Mouse (Mus musculus) midbrain, embryonic 14.5 days (tissue): Measurements from ENCODE around the gene Echs1. TPM values are rescaled to one million over a fixed set of nuclear protein-coding genes. Genes with fewer than 3 reads are reported as not detected.
A peak's percentile ranks its signal among the peaks of the same experiment; 100 is the strongest.

ENCODE experiments used
- ATAC-seq: fragments of 200-750 bp; cut with Nextera tagmentation; 2 replicates; pipeline ENCODE4 v1.8.0; 2017; ENCODE audit warnings: moderate number of reproducible peaks, moderate library complexity; ENCODE audit not compliant: low FRiP score, low TSS enrichment
- DNase-seq: peaks from one replicate; pipeline ENCODE4 v3.0.0-alpha.2; 2015
- H3K27ac ChIP-seq: fragments of 300-500 bp; sonication (generic); replicated peaks from 2 replicates; pipeline ENCODE4 v1.5.1; 2014; ENCODE audit warnings: mild to moderate bottlenecking, low read depth, low read length, moderate library complexity
- H3K27me3 ChIP-seq: fragments of 300-500 bp; sonication (generic); 2 replicates; pipeline ENCODE4 v1.6.1; 2014; ENCODE audit warnings: low read length, control low read depth, mixed read lengths; ENCODE audit not compliant: control insufficient read depth, insufficient read depth
- H3K36me3 ChIP-seq: fragments of 300-500 bp; sonication (generic); 2 replicates; pipeline ENCODE4 v1.6.1; 2014; ENCODE audit warnings: low read length, control low read depth; ENCODE audit not compliant: control insufficient read depth, insufficient read depth
- H3K4me1 ChIP-seq: fragments of 300-500 bp; sonication (generic); 2 replicates; pipeline ENCODE4 v1.6.1; 2014; ENCODE audit warnings: mild to moderate bottlenecking, antibody characterized with exemption, low read length, control low read depth; ENCODE audit not compliant: control insufficient read depth, insufficient read depth
- H3K4me2 ChIP-seq: fragments of 300-500 bp; sonication (generic); 2 replicates; pipeline ENCODE4 v1.6.1; 2014; ENCODE audit warnings: mild to moderate bottlenecking, low read length, moderate library complexity
- H3K4me3 ChIP-seq: fragments of 300-500 bp; sonication (generic); replicated peaks from 2 replicates; pipeline ENCODE4 v1.5.1; 2014; ENCODE audit warnings: low read depth, low read length
- H3K9ac ChIP-seq: fragments of 300-500 bp; sonication (generic); replicated peaks from 2 replicates; pipeline ENCODE4 v1.6.1; 2014; ENCODE audit warnings: mild to moderate bottlenecking, low read length, moderate library complexity
- H3K9me3 ChIP-seq: fragments of 300-500 bp; sonication (generic); 2 replicates; pipeline ENCODE4 v1.6.1; 2016; ENCODE audit warnings: low read length, control low read depth, mixed read lengths; ENCODE audit not compliant: control insufficient read depth
- WGBS: fragments of 180-500 bp; shearing (Covaris S2); extraction: QIAGEN DNeasy Blood & Tissue Kit; methylation state at CpG from one replicate; pipeline ENCODE4 v1.1.7; 2014; 5-methylcytosine and 5-hydroxymethylcytosine counted together
- polyA plus RNA-seq: library from polyadenylated mRNA; unstranded; fragments of >200 nt; fragmentation: Nextera tagmentation; extraction: Ambion mirVana; gene quantifications from 2 replicates; pipeline ENCODE4 v1.2.1, GENCODE M21; 2014

Gene Echs1
- 129 TPM in 2 replicates for polyA plus RNA-seq

DNA sequence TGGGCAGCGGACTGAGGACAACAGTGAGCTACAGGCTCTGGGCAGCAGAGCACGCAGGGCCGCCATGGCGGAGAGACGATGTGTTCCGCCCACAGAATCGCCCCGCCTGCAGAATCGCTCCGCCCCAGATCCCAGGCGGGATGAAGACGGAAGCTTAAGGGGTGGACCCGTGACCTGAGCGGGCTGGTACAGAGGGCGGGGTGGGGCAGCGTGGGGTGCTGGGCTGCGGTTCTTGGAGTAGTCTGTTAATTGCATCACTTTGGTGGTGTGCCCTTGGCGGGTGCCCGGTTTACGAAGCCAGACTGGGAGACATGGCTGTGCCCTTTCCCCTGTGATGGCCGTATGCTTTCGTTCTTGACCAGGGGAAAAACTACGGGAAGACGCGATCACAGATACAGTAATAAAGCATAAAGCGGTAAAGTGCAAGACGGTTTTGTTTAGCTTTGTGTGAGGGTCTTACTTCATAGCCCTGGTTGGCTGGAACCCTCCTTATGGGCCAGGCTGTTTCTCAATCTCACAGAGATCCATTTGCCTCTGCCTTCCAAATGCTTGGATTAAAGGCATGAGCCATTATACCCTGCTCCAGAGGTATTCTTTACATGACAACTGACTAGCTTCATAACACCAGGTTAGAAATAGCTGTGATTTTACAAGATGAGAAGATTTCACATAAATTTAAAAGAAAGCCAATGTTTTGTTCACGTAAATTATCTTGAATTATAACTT, at the start of gene Echs1:
TSS of gene Echs1 (minus strand) at position 148 of the 726 bp plus-strand sequence.
- Histone ChIP-seq H3K4me2 (peak within 1 kb of the TSS; percentile 80), H3K36me3 (peaks cover 15% of the 10 kb centered on the region), H3K27me3 (no peaks in the 10 kb centered on the region), H3K4me1 (peaks cover 11% of the 10 kb centered on the region; the same call in 1 of the 2 replicates), H3K9me3 (no peaks in the 10 kb centered on the region), H3K27ac (peak within 1 kb of the TSS; percentile 83), H3K4me3 (peak within 1 kb of the TSS; percentile 70), H3K9ac (peak within 1 kb of the TSS; percentile 93)
- ATAC-seq (peak; percentile 93), DNase-seq (peak; percentile 88)
- WGBS, result 4% methylated on average over 28 of the region's 28 CpGs

DNA sequence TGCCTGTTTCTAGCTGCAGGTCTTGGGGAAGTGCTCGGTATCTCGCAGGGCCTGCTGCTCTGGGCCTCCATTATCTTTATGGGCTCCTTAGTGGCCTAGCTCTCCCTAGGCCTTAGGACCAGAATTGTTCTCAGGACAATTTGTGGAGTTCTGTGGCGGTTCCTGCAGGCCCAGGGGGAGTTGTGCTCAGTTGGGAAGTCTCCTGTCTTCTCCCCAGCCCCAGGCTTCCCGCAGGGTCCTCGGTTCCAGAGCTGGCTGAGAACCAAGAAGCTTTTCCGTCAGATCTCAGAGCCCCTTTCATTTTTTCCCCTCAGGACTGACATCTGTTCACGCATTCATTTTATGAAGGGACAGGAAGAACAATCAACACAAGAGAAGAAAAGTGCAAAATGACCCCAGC, 48.4 kb upstream of the Echs1 start, which contains the start of gene Olfr522:
TSS of gene Olfr522 (minus strand) at position 101 of the 400 bp plus-strand sequence.
- no peak for ATAC-seq
- H3K9me3 ChIP-seq, result no peaks in the 10 kb centered on the region

DNA sequence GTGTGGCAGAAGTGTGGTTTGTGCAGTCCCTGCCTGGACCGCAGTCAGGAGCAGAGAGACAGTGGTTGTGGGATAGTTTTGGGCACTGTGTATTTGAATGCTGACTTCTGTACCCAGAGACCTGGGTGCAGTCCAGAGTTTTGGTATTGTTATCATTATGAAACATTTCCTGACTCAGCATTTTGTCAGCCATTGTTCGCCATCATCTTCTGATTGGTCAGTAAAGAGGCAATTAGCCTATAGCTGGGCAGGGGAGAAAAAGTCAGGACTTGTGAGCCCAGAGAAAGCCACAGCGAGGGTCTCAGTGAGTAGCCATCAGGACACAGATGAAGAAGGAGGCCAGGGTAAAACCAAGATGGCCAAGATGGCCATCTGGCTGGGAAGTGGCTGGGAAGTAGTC, 44.1 kb upstream of the Echs1 start:
- no peaks in the 10 kb centered on the region for H3K36me3 ChIP-seq
- 82% methylated on average over 3 of the region's 3 CpGs for WGBS
- no peak overlapping the region for H3K27ac ChIP-seq
- no peaks in the 10 kb centered on the region for H3K27me3 ChIP-seq
- H3K4me1 ChIP-seq, result no peaks in the 10 kb centered on the region
- DNase-seq, result no peak
- H3K9ac ChIP-seq, result no peak overlapping the region
- no peaks in the 10 kb centered on the region for H3K9me3 ChIP-seq
- ATAC-seq, result no peak
- H3K4me3 ChIP-seq, result no peak overlapping the region
- H3K4me2 ChIP-seq, result no peak overlapping the region

More for the DNA sequence above, 48.4 kb upstream of the Echs1 start, which contains the start of gene Olfr522:
- Histone ChIP-seq H3K4me3 (no peak within 1 kb of the TSS), H3K9ac (no peak within 1 kb of the TSS), H3K27ac (no peak within 1 kb of the TSS), H3K4me2 (no peak within 1 kb of the TSS), H3K27me3 (no peaks in the 10 kb centered on the region), H3K4me1 (no peaks in the 10 kb centered on the region), H3K36me3 (no peaks in the 10 kb centered on the region)
- 76% methylated on average over 7 of the region's 7 CpGs for WGBS
- DNase-seq, result no peak

DNA sequence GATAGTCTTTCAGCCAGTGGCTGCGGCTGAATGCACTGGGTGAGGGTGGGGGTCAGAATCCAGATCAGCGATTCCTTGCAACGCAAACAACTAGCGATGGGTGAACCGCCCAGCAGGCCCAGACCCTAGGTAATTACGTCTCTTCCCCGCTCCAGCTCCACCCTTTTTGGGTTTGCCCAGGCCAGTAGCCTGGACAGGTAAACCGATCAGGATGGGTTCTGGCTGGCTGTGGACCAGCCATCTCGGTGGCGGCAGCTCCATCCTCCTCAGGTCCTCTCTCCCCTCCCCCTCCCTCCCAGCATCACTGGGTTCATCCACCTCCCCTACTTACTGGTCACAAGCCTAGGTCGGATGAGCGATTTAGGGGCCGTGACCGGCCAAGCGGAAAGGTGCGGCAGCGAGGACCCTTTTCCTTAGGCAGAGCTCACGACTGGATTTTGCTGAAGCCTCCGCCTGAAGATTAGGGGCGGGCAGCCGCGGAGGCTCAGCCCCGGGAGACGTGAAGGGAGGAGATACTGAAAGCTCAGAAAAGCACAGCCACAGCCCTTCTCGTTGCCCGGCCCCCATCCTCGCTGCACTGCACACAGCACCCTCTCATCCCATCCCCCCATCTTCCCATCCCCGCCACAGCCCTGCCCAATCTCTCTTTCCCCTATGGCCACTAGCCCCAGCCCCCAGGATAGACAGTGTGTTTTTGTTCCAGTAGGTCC, 38.1 kb upstream of the Echs1 start, which contains the start of gene Sprn:
TSS of gene Sprn (minus strand) at position 660 of the 710 bp plus-strand sequence.
- Histone ChIP-seq H3K9me3 (no peaks in the 10 kb centered on the region), H3K36me3 (peaks cover 6% of the 10 kb centered on the region; the same call in 1 of the 2 replicates), H3K27me3 (no peaks in the 10 kb centered on the region), H3K27ac (peak within 1 kb of the TSS; percentile 79), H3K4me1 (peaks cover 12% of the 10 kb centered on the region), H3K4me3 (peak within 1 kb of the TSS; percentile 46), H3K4me2 (peak within 1 kb of the TSS; percentile 68), H3K9ac (peak within 1 kb of the TSS; percentile 73)
- ATAC-seq (peak; percentile 59), DNase-seq (peak; percentile 79)
- WGBS, result 1% methylated on average over 28 of the region's 28 CpGs

GRCm38 (mm10) chr7:140153829-140154217, 37.5 kb upstream of the Echs1 start:
- 0 out of 2 replicates have a peak, but pooled peaks have one; percentile 3 for ATAC-seq
- H3K9ac ChIP-seq, result peak overlapping the region; percentile 73
- peaks cover 6% of the 10 kb centered on the region; the same call in 1 of the 2 replicates for H3K36me3 ChIP-seq
- H3K9me3 ChIP-seq, result no peaks in the 10 kb centered on the region
- peak overlapping the region; percentile 68 for H3K4me2 ChIP-seq
- H3K27ac ChIP-seq, result peak overlapping the region; percentile 79
- H3K4me3 ChIP-seq, result peak overlapping the region; percentile 46
- no peaks in the 10 kb centered on the region for H3K27me3 ChIP-seq
- H3K4me1 ChIP-seq, result peaks cover 12% of the 10 kb centered on the region
- no peak for DNase-seq
- WGBS, result 19% methylated on average over 4 of the region's 4 CpGs

DNA sequence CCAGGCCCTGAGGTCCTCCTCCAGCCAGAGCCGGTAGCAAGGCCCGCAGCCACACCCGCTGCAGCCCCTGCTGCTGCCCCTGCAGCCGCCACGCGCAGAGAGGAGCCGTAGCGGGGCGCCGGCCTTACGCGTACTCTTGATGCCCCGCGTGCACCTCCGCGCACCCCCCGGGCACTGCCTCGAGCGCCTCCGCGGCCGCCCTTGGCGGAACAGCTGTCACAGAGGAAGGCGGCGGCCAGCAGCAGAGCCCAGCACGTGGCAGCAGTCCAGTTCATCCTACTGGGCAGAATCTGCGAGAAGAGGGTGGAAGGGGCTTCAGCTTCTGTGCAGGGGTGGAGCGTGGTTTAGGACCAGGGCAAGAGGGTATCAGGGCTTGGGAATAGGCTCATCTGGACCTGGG, 37.1 kb upstream of the Echs1 start:
- ATAC-seq (peak; percentile 53; the same call in 1 of the 2 replicates), DNase-seq (peak; percentile 71)
- Histone ChIP-seq H3K36me3 (peaks cover 6% of the 10 kb centered on the region; the same call in 1 of the 2 replicates), H3K9ac (peak overlapping the region; percentile 73), H3K9me3 (no peaks in the 10 kb centered on the region), H3K27ac (peak overlapping the region; percentile 79; the same call in 1 of the 2 replicates), H3K27me3 (no peaks in the 10 kb centered on the region), H3K4me2 (peak overlapping the region; percentile 68), H3K4me1 (peaks cover 12% of the 10 kb centered on the region), H3K4me3 (peak overlapping the region; percentile 46)
- 5% methylated on average over 28 of the region's 28 CpGs for WGBS

GRCm38 (mm10) chr7:140144550-140144949, 28.3 kb upstream of the Echs1 start:
- 88% methylated on average over 4 of the region's 4 CpGs for WGBS

GRCm38 (mm10) chr7:140141350-140141749, 25.1 kb upstream of the Echs1 start:
- Histone ChIP-seq H3K27me3 (no peaks in the 10 kb centered on the region), H3K4me1 (0 out of 2 replicates have a peak, but pooled peaks cover 4% of the 10 kb centered on the region), H3K4me2 (no peak overlapping the region), H3K36me3 (no peaks in the 10 kb centered on the region), H3K9me3 (no peaks in the 10 kb centered on the region), H3K27ac (no peak overlapping the region), H3K4me3 (no peak overlapping the region), H3K9ac (no peak overlapping the region)
- DNase-seq (peak; percentile 82), ATAC-seq (no peak)
- WGBS, result 5% methylated on average over 14 of the region's 14 CpGs

More at GRCm38 (mm10) chr7:140144550-140144949, 28.3 kb upstream of the Echs1 start:
- Histone ChIP-seq H3K27ac (no peak overlapping the region), H3K9me3 (no peaks in the 10 kb centered on the region), H3K4me1 (no peaks in the 10 kb centered on the region), H3K27me3 (no peaks in the 10 kb centered on the region), H3K9ac (no peak overlapping the region), H3K36me3 (peaks cover 6% of the 10 kb centered on the region), H3K4me3 (no peak overlapping the region), H3K4me2 (no peak overlapping the region)
- DNase-seq (no peak), ATAC-seq (no peak)
